Mouse (Mus musculus) left cerebral cortex, postnatal 25 days (tissue): Measurements from ENCODE around the gene Dgkz. TPM values are rescaled to one million over a fixed set of nuclear protein-coding genes. Genes with fewer than 3 reads are reported as not detected.

Experiments used
- DNase-seq, 2 experiments: peaks; one replicate each; pipeline ENCODE4 v3.0.0; 2022; ENCODE audit warnings: low spot score in 2 of 2, mixed read lengths in 1 of 2
- intact Hi-C: fragments of 180-260 bp; cut with DNase I; formaldehyde crosslinking; loops from one replicate; pipeline ENCODE4 v1.15.1; 2025
- total RNA-seq, 2 experiments: library from RNA; stranded (reverse); gene quantifications; 2 replicates each; pipeline ENCODE4 v1.2.3; 2021

The Dgkz gene
- total RNA-seq, 2 experiments from 2014 or later: 556 to 558 TPM

DNA sequence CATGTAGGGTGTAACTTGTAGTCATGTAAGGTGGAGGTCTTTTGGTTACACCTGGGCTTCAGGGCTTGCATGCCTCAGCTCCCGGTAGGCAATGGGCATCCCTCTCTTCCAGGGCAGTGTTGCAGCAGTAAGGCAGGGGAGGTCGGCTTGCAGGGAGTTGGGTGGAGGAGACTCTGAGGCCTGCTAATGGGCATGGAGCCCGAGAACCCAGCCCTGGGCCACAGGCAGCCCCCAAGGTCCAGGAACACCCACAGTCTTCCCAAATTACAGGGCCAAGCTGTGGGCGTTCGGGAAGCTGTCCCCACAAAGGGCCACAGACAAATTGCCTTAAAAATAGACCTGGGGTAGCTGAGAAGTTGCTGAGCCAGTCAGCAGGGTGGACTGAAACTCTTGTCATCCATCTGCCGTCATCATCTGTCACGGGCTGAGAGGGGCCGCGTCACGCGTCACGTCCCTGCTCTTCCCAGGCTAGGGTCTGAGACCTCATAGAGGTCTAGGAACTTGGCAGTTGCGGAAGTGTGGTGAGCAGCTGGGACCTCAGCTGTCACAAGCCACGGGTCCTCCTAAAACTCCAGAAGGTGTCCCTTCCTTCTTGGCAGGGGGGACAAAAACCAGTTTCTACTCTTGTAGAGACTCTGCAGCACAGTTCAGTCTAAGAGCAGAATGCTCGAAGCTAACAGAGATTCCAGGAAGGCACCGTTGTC, 22.4 kb upstream of the Dgkz start:
- intact Hi-C loops: loop anchor here (5.0 to 10.0 kb wide), 2 partner anchors 189 to 337 kb away; no protein-coding TSS in a partner anchor
- no peak for DNase-seq

DNA sequence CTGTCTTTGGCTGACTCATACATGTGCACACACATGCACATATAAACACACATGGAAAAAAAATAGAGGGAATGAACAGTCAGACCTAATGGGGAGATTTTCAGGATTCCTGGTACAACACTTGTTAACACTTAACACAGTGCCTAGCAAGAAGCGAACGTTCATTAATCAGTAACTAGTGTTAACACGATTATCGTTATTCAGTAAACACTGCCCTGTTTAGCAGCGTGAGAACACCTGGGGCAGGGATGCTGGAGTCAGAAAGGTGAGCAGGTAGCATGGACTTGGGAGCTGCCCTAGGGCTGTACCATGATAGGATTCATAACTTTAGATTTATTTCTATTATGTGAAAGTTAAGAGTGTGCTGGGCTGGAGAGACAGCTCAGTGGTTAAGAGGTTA, 20.3 kb upstream of the Dgkz start:
- DNase-seq: no peak
- intact Hi-C loops: loop anchor here (5.0 to 10.0 kb wide), 2 partner anchors 191 to 339 kb away; no protein-coding TSS in a partner anchor

DNA sequence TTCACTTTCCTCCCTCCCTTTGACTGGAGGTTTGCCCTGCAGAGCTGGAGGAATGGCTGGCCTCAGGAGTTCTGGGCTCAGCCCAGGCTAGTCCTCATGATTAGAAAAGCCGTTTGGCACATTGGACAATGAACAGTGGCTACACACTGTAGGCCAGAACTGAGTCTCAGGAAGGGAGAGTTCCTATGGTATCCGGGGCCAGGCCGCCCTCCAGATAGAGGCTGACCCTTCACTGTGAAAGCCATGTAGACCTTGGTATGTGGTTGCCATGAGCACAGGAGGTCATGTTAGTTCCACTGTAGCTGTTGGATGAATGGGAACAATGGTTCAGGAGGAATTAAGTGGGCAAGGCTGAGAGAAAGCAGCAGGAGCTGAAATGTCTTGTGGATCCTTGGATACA, 17.7 kb upstream of the Dgkz start:
- intact Hi-C loops: loop anchor here (10.0 kb wide), 1 partner anchor 341 kb away; no protein-coding TSS in a partner anchor

DNA sequence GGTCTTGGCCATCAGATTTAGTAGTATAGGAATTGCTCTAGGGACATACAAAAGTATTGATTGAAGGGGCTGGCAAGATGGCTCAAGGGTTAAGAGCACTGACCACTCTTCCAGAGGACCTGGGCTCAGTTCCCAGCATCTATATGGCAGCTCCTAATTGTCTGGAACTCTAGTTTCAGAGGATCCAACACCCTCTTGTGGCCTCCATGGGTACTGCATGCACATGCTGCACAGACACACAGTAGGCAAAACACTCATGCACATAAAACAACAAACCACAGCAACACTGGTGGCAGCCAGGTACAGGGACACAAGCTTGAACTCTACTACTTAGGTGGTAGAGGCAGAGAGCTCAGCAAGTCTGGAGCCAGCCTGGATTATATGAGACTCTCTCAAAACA, 14.1 kb upstream of the Dgkz start:
- intact Hi-C loops: loop anchor here (5.0 to 10.0 kb wide), 2 partner anchors 193 to 345 kb away; no protein-coding TSS in a partner anchor
- no peak for DNase-seq

More for the DNA sequence above, 17.7 kb upstream of the Dgkz start:
- DNase-seq: no peak

DNA sequence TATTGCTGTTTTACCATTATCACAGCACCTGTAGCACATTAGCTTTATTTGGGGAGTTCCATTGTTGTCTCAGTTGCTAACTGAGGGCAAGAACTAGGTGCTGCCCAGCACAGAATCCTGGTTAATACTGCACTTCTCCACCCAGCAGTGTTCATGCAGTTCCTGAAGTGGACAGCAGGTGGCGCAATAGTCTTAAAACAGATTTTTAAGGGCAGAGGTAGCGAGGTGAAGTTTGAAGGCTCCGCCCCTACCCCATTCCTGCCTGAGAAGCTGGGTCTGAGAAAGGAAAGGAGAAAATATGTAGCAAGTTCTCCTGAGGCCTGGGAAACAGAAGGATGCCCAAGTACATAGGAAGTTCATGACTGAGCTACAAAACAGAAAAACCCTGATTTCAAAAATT, 11.9 kb upstream of the Dgkz start:
- intact Hi-C loops: loop anchor here (1.0 to 5.0 kb wide), 2 partner anchors 71 to 195 kb away; no protein-coding TSS in a partner anchor
- peak; percentile 80 to 88 for DNase-seq

DNA sequence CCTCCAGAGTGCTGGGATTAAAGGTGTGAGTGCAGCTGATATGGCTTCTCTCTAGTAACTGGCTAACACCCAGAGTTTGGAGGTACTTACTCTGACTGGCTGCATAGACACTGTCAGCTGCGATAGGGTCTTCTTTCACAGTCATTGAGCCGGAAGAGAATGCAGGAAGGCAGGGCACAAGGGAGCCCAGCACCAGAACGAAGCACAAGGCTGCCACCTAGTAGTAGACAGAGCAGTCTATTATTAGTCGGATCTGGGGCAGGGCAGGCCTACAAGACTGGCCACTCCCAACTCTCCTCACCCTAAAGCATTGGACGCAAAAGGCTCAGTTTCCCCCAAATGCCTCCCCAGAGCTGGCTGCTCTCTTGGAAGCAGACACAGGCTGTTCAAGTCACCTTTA, 10.4 kb upstream of the Dgkz start:
- no peak for DNase-seq

DNA sequence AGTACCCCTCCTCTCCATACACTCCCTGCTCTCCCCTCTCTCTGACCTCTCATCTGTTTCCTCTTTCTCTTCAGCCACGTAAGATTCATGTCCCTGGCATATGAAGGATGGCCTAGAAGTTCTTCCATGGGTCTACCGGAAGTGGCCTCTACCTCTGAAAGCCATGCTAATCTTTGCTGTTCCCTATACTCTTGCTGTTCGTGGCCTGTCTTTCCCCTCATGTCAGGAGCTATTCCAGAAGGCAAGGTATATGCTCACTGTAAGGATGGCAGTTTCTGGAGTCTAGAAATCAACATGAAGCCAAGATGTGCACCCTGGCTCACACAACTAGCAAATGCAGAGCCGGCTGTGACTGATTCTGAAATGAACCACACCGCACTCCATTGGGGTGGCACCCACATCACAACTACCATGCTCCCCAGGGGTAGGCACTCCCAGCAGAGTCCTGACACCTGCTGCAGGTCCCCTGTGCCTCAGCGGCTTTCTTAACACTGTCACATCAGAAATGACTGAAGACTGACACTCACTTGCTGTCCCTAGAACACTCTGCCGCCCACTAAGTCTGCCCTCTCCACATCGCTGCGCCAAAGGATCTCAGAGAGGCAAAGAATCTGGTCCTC, 9.4 kb upstream of the Dgkz start:
- intact Hi-C loops: loop anchor here (5.0 kb wide), 1 partner anchor 197 kb away; no protein-coding TSS in a partner anchor
- DNase-seq: no peak

More for the DNA sequence above, 10.4 kb upstream of the Dgkz start:
- intact Hi-C loops: loop anchor here (1.0 to 5.0 kb wide), 2 partner anchors 42 to 196 kb away; no protein-coding TSS in a partner anchor

DNA sequence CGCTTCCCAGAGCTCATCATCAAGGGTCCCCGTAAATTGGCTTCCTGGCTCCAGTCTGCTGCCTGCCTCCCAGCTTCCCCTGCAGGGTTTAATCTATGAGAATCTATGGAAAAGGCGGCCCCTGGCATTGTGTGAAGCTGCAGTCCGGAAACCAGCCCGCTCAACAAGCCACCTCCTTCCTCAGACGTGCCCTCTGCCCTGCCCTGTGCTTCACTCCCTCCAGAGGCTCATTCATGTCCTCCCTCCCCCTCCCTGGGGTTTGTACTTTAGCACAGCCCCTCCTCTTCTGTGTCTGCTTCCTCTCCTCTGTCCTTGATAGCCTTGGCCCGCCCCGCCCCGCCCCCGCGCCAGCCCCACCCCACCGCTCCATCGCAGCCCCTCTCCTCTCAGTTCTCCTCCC, 8.8 kb upstream of the Dgkz start:
- no peak for DNase-seq

DNA sequence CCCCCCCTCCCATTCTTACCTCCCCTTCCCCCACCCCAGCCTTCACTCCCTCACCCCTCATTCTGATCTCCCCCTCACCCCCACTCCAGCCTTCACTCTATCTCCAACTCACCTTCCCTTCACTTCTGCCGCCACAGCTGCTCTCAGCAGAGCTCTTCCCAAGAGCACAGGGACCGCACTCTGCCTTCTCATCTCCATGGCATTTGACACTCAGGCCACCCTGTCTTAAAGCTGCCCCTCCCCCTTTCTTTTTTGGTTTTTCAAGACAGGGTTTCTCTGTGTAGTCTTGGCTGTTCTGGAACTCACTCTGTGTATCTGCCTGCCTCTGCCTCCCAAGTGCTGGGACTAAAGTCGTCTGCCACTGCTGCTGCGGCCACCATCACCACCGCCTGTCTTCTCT, 5.2 kb upstream of the Dgkz start:
- intact Hi-C loops: no loop called here

More for the DNA sequence above, 8.8 kb upstream of the Dgkz start:
- intact Hi-C loops: no loop called here

DNA sequence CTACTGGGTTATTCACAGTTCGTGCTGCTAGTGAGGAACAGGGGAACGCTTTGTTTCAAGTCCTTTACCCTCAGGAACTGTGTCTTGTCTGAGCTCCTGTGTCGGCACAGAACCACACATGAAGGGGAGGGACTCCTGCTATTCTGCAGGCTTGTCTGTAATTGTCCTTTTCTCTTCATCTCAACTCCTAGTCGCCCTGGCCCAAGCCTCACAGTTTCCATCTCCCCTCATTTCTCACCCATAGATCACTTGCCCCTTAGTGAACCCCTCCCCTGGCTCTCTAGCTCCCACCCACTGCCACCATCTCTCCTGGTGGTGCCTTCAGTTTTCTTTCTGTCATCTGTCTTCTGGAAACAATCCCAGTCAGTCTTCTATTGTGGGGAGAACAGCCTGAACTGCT, 4.6 kb upstream of the Dgkz start:
- intact Hi-C loops: no loop called here
- DNase-seq: no peak

More for the DNA sequence above, 5.2 kb upstream of the Dgkz start:
- DNase-seq: no peak

DNA sequence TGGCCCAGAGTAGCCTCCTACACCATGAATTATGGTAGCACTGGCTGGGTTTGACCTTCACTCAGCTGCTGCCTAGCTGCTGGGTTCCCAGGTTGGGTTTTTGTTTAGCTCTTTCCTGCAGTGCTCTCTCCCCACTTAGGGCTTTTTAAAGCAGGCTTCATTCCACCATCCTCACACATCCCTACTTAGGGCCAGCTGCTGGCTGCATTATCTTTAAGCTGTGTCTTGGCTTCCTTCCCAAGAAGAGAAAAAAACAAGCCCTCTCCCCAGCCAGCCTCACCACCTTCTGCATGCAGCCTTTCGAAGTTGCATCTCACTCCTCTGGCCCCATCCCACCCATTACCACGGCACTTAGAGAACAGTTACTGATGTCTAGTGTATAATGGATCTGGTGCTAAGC, 2.9 kb upstream of the Dgkz start:
- intact Hi-C loops: loop anchor here (10.0 kb wide), 1 partner anchor 456 kb away; the partner anchor contains the start of gene Cry2
- no peak for DNase-seq

DNA sequence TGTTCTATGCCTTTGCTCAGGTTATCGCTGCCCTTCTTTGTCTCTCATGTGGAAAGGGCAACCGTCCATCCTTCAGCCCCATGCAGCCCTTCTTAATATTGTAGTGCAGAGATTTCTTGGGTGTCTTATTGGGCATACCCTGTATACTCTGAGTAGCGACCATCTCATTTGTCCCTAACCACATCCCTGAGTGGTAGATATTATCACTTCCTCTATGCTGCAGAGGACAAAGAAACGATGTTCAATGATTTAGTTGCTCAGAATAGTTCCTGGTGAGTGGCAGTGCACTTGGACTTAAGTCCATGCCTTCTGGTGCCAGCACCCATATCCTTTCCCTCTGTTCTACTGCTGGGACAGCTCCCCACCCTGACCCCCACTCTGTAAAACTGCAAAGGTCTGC, 2.3 kb upstream of the Dgkz start:
- intact Hi-C loops: loop anchor here (10.0 kb wide), 1 partner anchor 457 kb away; the partner anchor contains the start of gene Cry2
- no peak for DNase-seq

DNA sequence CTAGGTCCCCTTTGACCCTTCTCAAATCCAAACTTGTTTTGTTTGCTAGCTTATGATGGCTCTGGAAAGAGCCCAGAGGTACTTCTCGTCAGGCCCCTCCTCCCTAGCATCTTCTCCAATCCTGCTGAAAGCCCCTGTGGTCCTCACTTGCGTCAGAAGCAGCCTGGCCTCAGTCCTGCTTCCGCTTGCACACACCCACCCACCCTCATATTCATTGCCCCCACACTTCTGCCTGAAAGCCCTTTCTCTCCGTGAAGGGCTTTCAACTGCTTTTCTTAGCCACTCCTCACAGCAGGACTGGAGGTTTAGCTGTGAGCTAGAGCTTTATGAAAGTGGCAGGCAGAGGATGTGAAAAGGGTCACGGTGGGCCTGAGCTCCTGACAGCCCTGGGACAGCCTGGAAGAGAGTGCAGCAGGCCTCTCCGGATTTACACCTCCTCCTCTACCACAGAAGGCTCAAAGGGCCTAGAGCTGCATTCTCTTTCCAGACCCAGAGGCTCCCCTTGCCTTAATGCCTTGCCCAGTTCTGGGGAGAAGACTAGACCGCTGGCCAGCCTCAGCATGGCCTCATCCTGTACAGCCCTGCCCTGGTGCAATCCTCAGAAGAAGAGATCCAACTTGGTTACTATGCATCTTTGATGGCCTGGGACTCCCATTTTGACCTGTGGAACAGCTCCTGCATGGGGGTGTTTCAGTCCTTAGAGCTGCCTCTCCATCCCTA, 2.1 kb downstream of the Dgkz start:
- intact Hi-C loops: loop anchor here (5.0 to 10.0 kb wide), 2 partner anchors 36 to 461 kb away; partner anchors contain the start of gene Cry2
- peak in 1 of 2 experiments; percentile 77 for DNase-seq

DNA sequence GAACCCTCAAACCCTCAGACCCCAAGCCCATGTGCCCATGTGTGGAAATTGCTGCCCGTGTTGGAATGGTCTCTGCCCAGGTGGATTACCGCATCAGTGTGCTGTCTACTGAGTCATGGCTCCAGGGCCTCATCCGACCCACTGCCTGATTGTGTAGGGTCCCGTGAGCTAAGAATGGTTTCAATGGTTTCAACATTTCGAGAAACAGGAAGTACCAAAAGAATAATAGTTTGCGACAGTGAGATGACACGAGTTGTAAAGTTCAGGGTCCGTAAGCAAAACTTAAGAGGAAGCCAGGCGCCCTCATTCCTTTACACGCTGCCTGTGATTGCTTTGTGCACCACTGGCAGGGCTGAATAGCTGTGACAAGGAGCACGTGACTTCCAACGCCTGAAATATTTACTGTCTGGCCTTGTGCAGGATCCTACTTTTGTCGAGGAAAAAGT, 3.5 kb downstream of the Dgkz start:
- no peak for DNase-seq
- intact Hi-C loops: loop anchor here (5.0 to 10.0 kb wide), 2 partner anchors 35 to 463 kb away; partner anchors contain the start of gene Cry2

DNA sequence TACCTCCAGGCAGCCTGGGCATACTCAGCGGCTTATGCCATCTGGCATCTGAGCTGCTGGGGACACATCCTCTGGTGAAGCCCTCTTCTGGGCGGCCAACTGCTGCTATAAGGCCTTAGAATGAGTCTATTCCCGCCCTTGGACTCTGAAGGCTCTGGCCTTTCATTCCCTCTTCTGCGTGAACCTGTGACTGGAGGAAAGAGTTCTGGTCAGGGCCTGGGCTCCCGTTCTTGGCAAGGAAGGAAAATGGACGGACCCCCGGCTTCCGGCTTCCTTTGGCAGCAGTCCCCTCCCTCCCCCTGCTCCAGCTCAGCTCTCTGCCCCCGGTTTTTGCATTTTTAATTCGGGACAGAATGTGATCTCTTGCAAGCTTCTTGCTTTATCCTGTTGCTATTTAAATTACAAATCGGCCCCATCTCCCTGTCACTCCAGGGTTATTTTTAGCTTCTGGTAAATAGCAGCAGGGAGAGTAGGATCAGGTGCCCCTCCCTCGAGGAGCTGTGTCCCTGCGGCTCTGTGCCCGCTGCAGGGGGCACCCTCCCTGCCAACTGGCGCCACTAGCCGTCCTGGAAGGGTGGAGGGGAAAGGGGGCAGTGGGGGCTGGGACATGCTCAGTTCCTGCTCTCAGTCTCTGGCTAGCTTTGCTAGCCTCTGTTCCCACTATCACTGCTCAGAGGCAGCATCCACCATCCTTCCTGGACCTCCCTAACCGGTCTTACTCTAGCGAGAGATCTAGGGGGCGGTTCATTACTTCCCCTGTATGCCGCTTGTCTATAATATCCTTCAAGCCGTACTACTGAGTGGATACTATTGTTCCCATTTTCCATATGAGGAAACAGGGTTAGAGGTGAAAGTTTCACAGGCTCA, 4.2 kb downstream of the Dgkz start:
- intact Hi-C loops: loop anchor here (5.0 to 10.0 kb wide), 2 partner anchors 34 to 463 kb away; partner anchors contain the start of gene Cry2
- peak in 1 of 2 experiments; percentile 91 for DNase-seq

DNA sequence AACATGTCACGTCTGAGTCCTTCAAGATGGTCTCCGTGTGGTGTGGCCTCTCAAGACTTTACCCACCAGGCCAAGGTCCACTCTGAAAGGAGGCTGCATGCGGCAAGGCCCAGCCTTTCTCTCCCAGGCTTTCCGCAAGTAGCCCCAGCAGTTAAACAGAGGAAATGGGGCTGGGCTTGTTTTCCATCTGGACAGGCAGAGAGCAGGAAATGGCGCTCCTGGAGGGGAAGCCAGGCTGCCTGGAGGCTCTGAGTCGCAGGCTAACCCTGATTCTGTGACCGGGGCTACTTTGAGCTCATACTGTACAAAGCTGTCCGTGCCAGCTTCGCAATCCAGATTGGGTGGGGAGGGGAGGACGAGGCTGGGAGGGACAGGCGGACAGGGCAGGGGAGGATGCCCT, 7.7 kb downstream of the Dgkz start:
- intact Hi-C loops: no loop called here
- no peak for DNase-seq

DNA sequence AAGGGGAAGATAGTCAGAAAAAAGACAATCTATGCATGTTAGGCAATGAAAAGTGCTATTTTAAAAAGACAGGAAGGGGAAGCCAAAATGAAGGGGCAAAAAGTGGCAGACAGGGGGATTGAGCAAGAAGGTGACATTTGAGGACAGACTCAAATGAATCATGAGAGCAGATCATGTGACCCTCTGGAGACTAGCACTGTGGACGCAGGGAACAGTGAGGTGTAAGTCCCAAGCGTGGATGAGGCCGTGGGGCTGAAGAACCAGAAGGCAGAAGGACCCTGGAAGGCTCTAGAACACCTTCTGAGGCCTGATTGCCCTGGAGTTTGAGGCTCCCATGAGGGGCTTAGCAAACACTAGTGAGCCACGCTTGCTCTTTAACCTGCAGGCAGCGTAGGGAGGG, 9.3 kb downstream of the Dgkz start:
- DNase-seq: no peak
- intact Hi-C loops: no loop called here

DNA sequence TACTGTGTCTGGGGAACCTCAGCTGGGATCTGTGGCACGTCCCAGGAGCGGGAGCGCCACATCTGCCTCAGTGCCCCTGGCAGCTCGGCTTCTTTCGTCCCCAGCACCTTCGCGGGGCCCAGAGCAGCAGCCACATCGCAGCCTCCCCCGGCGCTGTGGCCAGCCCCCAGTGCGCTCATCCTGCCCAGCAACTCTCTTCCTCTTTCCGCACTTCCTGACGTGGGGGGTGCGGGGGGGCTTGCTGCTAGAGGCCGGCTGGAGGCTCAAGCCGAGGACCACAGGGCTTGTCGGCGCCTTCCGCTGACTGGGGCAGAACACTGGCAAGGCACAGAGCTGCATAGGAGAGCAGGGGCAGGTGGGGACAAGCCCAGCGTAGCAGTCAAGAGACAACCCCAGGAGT, 10.2 kb downstream of the Dgkz start:
- intact Hi-C loops: no loop called here
- no peak for DNase-seq
